Mouse (Mus musculus) MEL (cell line): ENCODE measurements at regions not wholly inside any gene's neighbourhood (a gene's known extent, or its start where the extent isn't known, plus 50 kb on each side); places are given as distances from the start of the nearest gene placed in this dataset.

Source experiments
- CTCF ChIP-seq, 3 experiments: IDR thresholded peaks in 2 of 3; conservative IDR thresholded peaks in 1 of 3; 2 replicates each; pipeline ENCODE4 v1.5.1; 2011 to 2012; ENCODE audit warnings: low read length in 3 of 3, low read depth in 2 of 3, mild to moderate bottlenecking in 2 of 3, improper control_type of control experiment in 1 of 3, inconsistent platforms in 1 of 3, mixed read lengths in 1 of 3, moderate library complexity in 1 of 3; ENCODE audit not compliant: control insufficient read depth in 1 of 3, insufficient read depth in 1 of 3, poor library complexity in 1 of 3, severe bottlenecking in 1 of 3
- HCFC1 ChIP-seq: IDR thresholded peaks from 2 replicates; pipeline ENCODE4 v1.6.1; 2012; ENCODE audit warnings: low read depth, mild to moderate bottlenecking, inconsistent platforms, low read length, improper control_type of control experiment, moderate library complexity
- POLR2A ChIP-seq, 2 experiments: IDR thresholded peaks; 2 replicates each; pipeline ENCODE4 v1.6.1; 2011 to 2012; ENCODE audit warnings: low read length in 2 of 2, mild to moderate bottlenecking in 2 of 2, control low read depth in 1 of 2, improper control_type of control experiment in 1 of 2, low read depth in 1 of 2, moderate library complexity in 1 of 2; ENCODE audit not compliant: control insufficient read depth in 1 of 2, insufficient read depth in 1 of 2, poor library complexity in 1 of 2
- TAL1 ChIP-seq: IDR thresholded peaks from 2 replicates; pipeline ENCODE4 v1.6.1; 2012; ENCODE audit warnings: mild to moderate bottlenecking, inconsistent platforms, low read length, moderate library complexity, mixed read lengths
- USF1 ChIP-seq: IDR thresholded peaks from 2 replicates; pipeline ENCODE4 v1.6.1; 2014; ENCODE audit warnings: low read depth, mild to moderate bottlenecking, inconsistent platforms, low read length, improper control_type of control experiment, moderate library complexity
- USF2 ChIP-seq, 2 experiments: IDR thresholded peaks; 2 replicates each; pipeline ENCODE4 v1.6.1; 2011 to 2012; ENCODE audit warnings: improper control_type of control experiment in 2 of 2, low read length in 2 of 2, borderline replicate concordance in 1 of 2, inconsistent platforms in 1 of 2, low read depth in 1 of 2, mild to moderate bottlenecking in 1 of 2; ENCODE audit not compliant: insufficient read depth in 1 of 2

- TF ChIP-seq USF1 (no peak), POLR2A (IDR thresholded peaks at IDR 0.05; ENCODE audit: control insufficient read depth in 1 of 2, insufficient read depth in 1 of 2, low read depth in 1 of 2, low read length in 2 of 2, poor library complexity in 1 of 2) (no peak), TAL1 (no peak), CTCF (IDR thresholded peaks at IDR 0.05 in 2 of 3, conservative IDR thresholded peaks at IDR 0.05 in 1 of 3; ENCODE audit: control insufficient read depth in 1 of 3, insufficient read depth in 1 of 3, low read depth in 2 of 3, low read length in 3 of 3, poor library complexity in 1 of 3, severe bottlenecking in 1 of 3) (no peak), HCFC1 (no peak), USF2 (IDR thresholded peaks at IDR 0.05; ENCODE audit: borderline replicate concordance in 1 of 2, insufficient read depth in 1 of 2, low read depth in 1 of 2, low read length in 2 of 2) (no peak)
These were observed 188.7 kb downstream of the Ifng start for GRCm38 (mm10) chr10:118629360-118630040.
